Comparison of ENCODE assay signal across 16 mouse cellular contexts in the genomic region with DNA sequence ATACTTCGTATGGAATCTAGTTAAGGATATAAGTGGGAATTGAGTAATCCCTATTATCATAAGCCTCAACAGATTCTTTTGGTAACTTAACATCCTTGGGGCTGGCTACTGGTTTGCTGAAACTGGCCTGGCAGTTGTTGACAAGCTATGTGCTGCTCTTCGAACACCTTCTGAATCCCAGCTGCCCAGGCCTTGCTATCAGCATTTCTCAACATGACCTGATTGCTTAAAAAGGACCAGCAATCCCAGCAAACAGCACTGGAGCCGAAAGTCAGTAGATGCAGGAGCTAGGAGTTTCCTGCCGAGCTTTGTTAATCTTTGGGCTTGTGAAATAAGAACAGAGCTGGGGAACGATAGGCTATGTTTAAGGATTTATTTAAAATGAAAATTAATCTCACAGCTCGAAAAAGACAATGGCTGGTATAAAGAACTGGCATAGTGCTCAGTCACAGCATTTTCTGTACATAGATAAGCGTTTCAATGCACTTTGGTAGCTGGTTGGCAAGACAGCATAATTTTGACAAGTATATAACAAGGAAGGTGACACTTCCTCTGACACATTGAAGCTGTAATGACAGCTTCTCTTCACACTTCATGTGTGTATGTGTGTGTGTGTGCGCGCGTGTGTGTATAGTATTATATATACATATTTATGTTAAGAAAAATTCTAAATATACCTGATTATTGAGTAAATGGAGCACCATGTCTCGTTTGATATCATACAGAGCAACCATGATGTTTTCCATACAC. TPM values are rescaled to one million over a fixed set of nuclear protein-coding genes. Genes with fewer than 3 reads are reported as not detected.
DNase-seq lines count a peak whose midpoint lies in the region; ATAC-seq and TF ChIP-seq lines count a peak whose summit lies in the region.
"Had no signal": no experiment of that assay in that cellular context is flagged by ENCODE, and none has a peak within 500 bp of the region (broad histone marks: within the 10 kb centered on the region; RNA-seq: fewer than 3 reads in every experiment).

No protein-coding gene starts in this region.

- no peak overlapping the region for H3K27ac ChIP-seq in forebrain, embryonic 14.5 days (ENCODE audit: low read depth, low read length)
- no peak overlapping the region for H3K27ac ChIP-seq in forebrain, embryonic 16.5 days (ENCODE audit: low read length)
- H3K27ac ChIP-seq in kidney, adult 2 months (ENCODE audit: insufficient read depth, low read depth, low read length) = peak overlapping the region; percentile 67
- no peak overlapping the region for H3K27ac ChIP-seq in kidney, embryonic 14.5 days (ENCODE audit: low read depth, low read length)
- H3K27ac ChIP-seq in stomach, embryonic 15.5 days = peak overlapping the region; percentile 51; the same call in 1 of the 2 replicates
- H3K27ac ChIP-seq: forebrain, embryonic 15.5 days; macrophage; midbrain, embryonic 13.5 days had no signal

- no peak for TF ChIP-seq CTCF in kidney, adult 2 months (conservative IDR thresholded peaks at IDR 0.05; ENCODE audit: insufficient read depth, insufficient read length, low read depth, low read length)

- H3K36me3 ChIP-seq in forebrain, embryonic 14.5 days (ENCODE audit: control insufficient read depth, insufficient read depth, low read length) = no peaks in the 10 kb centered on the region
- H3K36me3 ChIP-seq in forebrain, embryonic 16.5 days (ENCODE audit: control insufficient read depth, insufficient read depth) = no peaks in the 10 kb centered on the region
- no peaks in the 10 kb centered on the region for H3K36me3 ChIP-seq in kidney, adult 2 months (ENCODE audit: control insufficient read depth, insufficient read depth, low read length)
- H3K36me3 ChIP-seq in kidney, embryonic 14.5 days (ENCODE audit: control insufficient read depth, insufficient read depth, low read length) = no peaks in the 10 kb centered on the region
- no peaks in the 10 kb centered on the region for H3K36me3 ChIP-seq in stomach, embryonic 15.5 days
- H3K36me3 ChIP-seq: forebrain, embryonic 15.5 days; midbrain, embryonic 13.5 days had no signal

- no peaks in the 10 kb centered on the region for H3K9me3 ChIP-seq in forebrain, embryonic 14.5 days (replicated peaks; ENCODE audit: control insufficient read depth, low read length)
- no peaks in the 10 kb centered on the region for H3K9me3 ChIP-seq in forebrain, embryonic 16.5 days (ENCODE audit: control insufficient read depth, low read length)
- H3K9me3 ChIP-seq in kidney, embryonic 14.5 days (ENCODE audit: control insufficient read depth, low read length) = no peaks in the 10 kb centered on the region
- no peaks in the 10 kb centered on the region for H3K9me3 ChIP-seq in stomach, embryonic 15.5 days
- H3K9me3 ChIP-seq: forebrain, embryonic 15.5 days; midbrain, embryonic 13.5 days had no signal

- WGBS in forebrain, embryonic 14.5 days = 64% methylated on average over 11 of the region's 11 CpGs
- WGBS in forebrain, embryonic 16.5 days = 58% methylated on average over 11 of the region's 11 CpGs
- WGBS in kidney, adult 2 months = 70% methylated on average over 11 of the region's 11 CpGs
- 81% methylated on average over 11 of the region's 11 CpGs for WGBS in kidney, embryonic 14.5 days
- WGBS in stomach, embryonic 15.5 days = 68% methylated on average over 11 of the region's 11 CpGs

- H3K27me3 ChIP-seq in forebrain, embryonic 14.5 days (replicated peaks; ENCODE audit: control insufficient read depth, insufficient read depth, low read length) = no peaks in the 10 kb centered on the region
- H3K27me3 ChIP-seq in forebrain, embryonic 16.5 days (replicated peaks; ENCODE audit: control insufficient read depth, insufficient read depth, low read length) = no peaks in the 10 kb centered on the region
- no peaks in the 10 kb centered on the region for H3K27me3 ChIP-seq in kidney, adult 2 months (replicated peaks; ENCODE audit: control insufficient read depth, insufficient read depth, low read length)
- H3K27me3 ChIP-seq in kidney, embryonic 14.5 days (ENCODE audit: control insufficient read depth, insufficient read depth, low read length) = no peaks in the 10 kb centered on the region
- H3K27me3 ChIP-seq in stomach, embryonic 15.5 days (replicated peaks) = no peaks in the 10 kb centered on the region
- H3K27me3 ChIP-seq: forebrain, embryonic 15.5 days had no signal

- no peak overlapping the region for H3K9ac ChIP-seq in forebrain, embryonic 14.5 days (ENCODE audit: low read length)
- H3K9ac ChIP-seq in forebrain, embryonic 16.5 days (replicated peaks; ENCODE audit: low read depth, low read length) = no peak overlapping the region
- no peak overlapping the region for H3K9ac ChIP-seq in kidney, embryonic 14.5 days (ENCODE audit: low read depth, low read length)
- H3K9ac ChIP-seq in stomach, embryonic 15.5 days = no peak overlapping the region
- H3K9ac ChIP-seq: forebrain, embryonic 15.5 days; lung, embryonic 14.5 days; midbrain, embryonic 13.5 days had no signal

- H3K4me1 ChIP-seq in forebrain, embryonic 14.5 days (ENCODE audit: control insufficient read depth, insufficient read depth, low read length) = peaks cover 14% of the 10 kb centered on the region
- peaks cover 20% of the 10 kb centered on the region for H3K4me1 ChIP-seq in forebrain, embryonic 16.5 days (replicated peaks; ENCODE audit: control insufficient read depth, insufficient read depth, low read length)
- peaks cover 23% of the 10 kb centered on the region for H3K4me1 ChIP-seq in kidney, adult 2 months (ENCODE audit: control insufficient read depth, insufficient read depth, low read length)
- H3K4me1 ChIP-seq in kidney, embryonic 14.5 days (ENCODE audit: control insufficient read depth, insufficient read depth, low read length) = peaks cover 2% of the 10 kb centered on the region; the same call in 1 of the 2 replicates
- no peaks in the 10 kb centered on the region for H3K4me1 ChIP-seq in stomach, embryonic 15.5 days

- no peak for TF ChIP-seq POLR2A in kidney, adult 2 months (IDR thresholded peaks at IDR 0.05; ENCODE audit: low read depth, low read length)

- peak; percentile 57 for DNase-seq in forebrain, embryonic 14.5 days (ENCODE audit: low spot score)
- no peak for DNase-seq in kidney, adult 2 months
- peak; percentile 35 for DNase-seq in heart, postnatal 4 days
- DNase-seq in gastrocnemius, adult 18-20 months (ENCODE audit: low spot score) = no peak
- no peak for DNase-seq in layer of hippocampus, adult 11-12 months (ENCODE audit: low spot score)
- DNase-seq: adrenal gland, postnatal 14 days; cerebellum, adult 9-11 months; lung, embryonic 14.5 days; right cerebral cortex, postnatal 14 days; thymus, adult 18-20 months had no signal

- no peak for ATAC-seq in forebrain, embryonic 14.5 days
- ATAC-seq in forebrain, embryonic 16.5 days = no peak
- ATAC-seq in kidney, embryonic 14.5 days (ENCODE audit: low FRiP score, low TSS enrichment) = no peak
- ATAC-seq in stomach, embryonic 15.5 days (ENCODE audit: insufficient read depth, low FRiP score, low read depth) = no peak
- ATAC-seq: forebrain, embryonic 15.5 days; midbrain, embryonic 13.5 days had no signal

- no peak overlapping the region for H3K4me3 ChIP-seq in forebrain, embryonic 14.5 days (ENCODE audit: low read depth, low read length)
- H3K4me3 ChIP-seq in forebrain, embryonic 16.5 days (replicated peaks; ENCODE audit: low read length) = no peak overlapping the region
- H3K4me3 ChIP-seq in kidney, adult 2 months (ENCODE audit: insufficient read depth, low read depth, low read length) = no peak overlapping the region
- no peak overlapping the region for H3K4me3 ChIP-seq in kidney, embryonic 14.5 days (ENCODE audit: low read length)
- no peak overlapping the region for H3K4me3 ChIP-seq in stomach, embryonic 15.5 days (replicated peaks)
- H3K4me3 ChIP-seq: forebrain, embryonic 15.5 days; midbrain, embryonic 13.5 days had no signal

- no peak overlapping the region for H3K4me2 ChIP-seq in forebrain, embryonic 14.5 days (ENCODE audit: low read length)
- no peak overlapping the region for H3K4me2 ChIP-seq in forebrain, embryonic 16.5 days (ENCODE audit: low read length)
- no peak overlapping the region for H3K4me2 ChIP-seq in kidney, embryonic 14.5 days (replicated peaks; ENCODE audit: low read depth, low read length)
- H3K4me2 ChIP-seq in stomach, embryonic 15.5 days = no peak overlapping the region
- H3K4me2 ChIP-seq: forebrain, embryonic 15.5 days; lung, embryonic 14.5 days; midbrain, embryonic 13.5 days had no signal

RNA-seq across cellular contexts. Expression of gene Efcab5, which starts 6.8 kb away (rescaled TPM):
- polyA plus RNA-seq in forebrain, embryonic 14.5 days (2014; fragmentation: Nextera tagmentation; extraction: Ambion mirVana) = 0.49 and 0.74 TPM in 2 replicates
- 1.1 and 1.2 TPM in 2 replicates for polyA plus RNA-seq in forebrain, embryonic 16.5 days (2015; fragmentation: Nextera tagmentation; extraction: Ambion mirVana)
- polyA plus RNA-seq in kidney, adult 2 months (2012; rRNA removed) = 0.17 and 0.42 TPM in 2 replicates
- 0.24 and 0.29 TPM in 2 replicates for polyA plus RNA-seq in kidney, embryonic 14.5 days (2014; fragmentation: Nextera tagmentation; extraction: Ambion mirVana)
- total RNA-seq in heart, postnatal 4 days (2021) = under 1 TPM; 0.41 to 0.76 TPM
- 0.23 and 0.31 TPM in 2 replicates for polyA plus RNA-seq in stomach, embryonic 15.5 days (2015; fragmentation: Nextera tagmentation; extraction: Ambion mirVana)
- under 1 TPM; 0.07 to 0.12 TPM for total RNA-seq in gastrocnemius, adult 18-20 months (2021)

RNA-seq across cellular contexts. Expression of gene Ssh2, which starts 20.6 kb away (rescaled TPM):
- polyA plus RNA-seq in forebrain, embryonic 14.5 days (2014; fragmentation: Nextera tagmentation; extraction: Ambion mirVana) = 15.5 and 18.7 TPM in 2 replicates
- polyA plus RNA-seq in forebrain, embryonic 16.5 days (2015; fragmentation: Nextera tagmentation; extraction: Ambion mirVana) = 21.3 and 22.1 TPM in 2 replicates
- 5.4 and 6.1 TPM in 2 replicates for polyA plus RNA-seq in kidney, adult 2 months (2012; rRNA removed)
- polyA plus RNA-seq in kidney, embryonic 14.5 days (2014; fragmentation: Nextera tagmentation; extraction: Ambion mirVana) = 5.8 and 10.2 TPM in 2 replicates
- total RNA-seq in heart, postnatal 4 days (2021) = 10 to 100 TPM; 92.1 to 98.9 TPM
- polyA plus RNA-seq in stomach, embryonic 15.5 days (2015; fragmentation: Nextera tagmentation; extraction: Ambion mirVana) = 6.9 and 7.3 TPM in 2 replicates
- 10 to 100 TPM; 49.1 to 49.3 TPM for total RNA-seq in gastrocnemius, adult 18-20 months (2021)

Comparison
In these comparisons a context has a peak if more than half of its experiments do, and no peak if none do; other contexts are left out.
1. H3K27ac ChIP-seq: peak in kidney, adult 2 months (single experiment) and stomach, embryonic 15.5 days (single experiment); none in forebrain, embryonic 14.5 days (single experiment), forebrain, embryonic 16.5 days (single experiment) and kidney, embryonic 14.5 days (single experiment).
2. DNase-seq: peak in forebrain, embryonic 14.5 days (single experiment) and heart, postnatal 4 days (single experiment); none in kidney, adult 2 months (single experiment), gastrocnemius, adult 18-20 months (single experiment) and layer of hippocampus, adult 11-12 months (single experiment).